Mouse (Mus musculus) liver, embryonic 11.5 days (tissue): ENCODE results near the gene Dctn1. TPM values are rescaled to one million over a fixed set of nuclear protein-coding genes. Genes with fewer than 3 reads are reported as not detected.

Source experiments
- ATAC-seq: fragments of 200-750 bp; cut with Nextera tagmentation; replicated peaks from 2 replicates; pipeline ENCODE4 v1.8.0; 2017; ENCODE audit warnings: moderate number of reproducible peaks, mild to moderate bottlenecking, moderate TSS enrichment, moderate library complexity; ENCODE audit not compliant: low FRiP score
- DNase-seq: peaks from one replicate; pipeline ENCODE4 v3.0.0-alpha.2; 2017; ENCODE audit warnings: low spot score
- H3K27ac ChIP-seq: fragments of 300-500 bp; sonication (generic); 2 replicates; pipeline ENCODE4 v1.5.1; 2014; ENCODE audit warnings: mild to moderate bottlenecking, low read depth, low read length, control low read depth
- H3K27me3 ChIP-seq: fragments of 300-500 bp; sonication (generic); replicated peaks from 2 replicates; pipeline ENCODE4 v1.6.1; 2014; ENCODE audit warnings: low read length, mixed read lengths; ENCODE audit not compliant: control insufficient read depth, insufficient read depth
- H3K36me3 ChIP-seq: fragments of 300-500 bp; sonication (generic); 2 replicates; pipeline ENCODE4 v1.6.1; 2014; ENCODE audit warnings: mild to moderate bottlenecking, low read length, moderate library complexity, mixed read lengths; ENCODE audit not compliant: control insufficient read depth, insufficient read depth
- H3K4me1 ChIP-seq: fragments of 300-500 bp; sonication (generic); replicated peaks from 2 replicates; pipeline ENCODE4 v1.6.1; 2014; ENCODE audit warnings: low read length, mixed read lengths; ENCODE audit not compliant: control insufficient read depth, insufficient read depth
- H3K4me2 ChIP-seq: fragments of 300-500 bp; sonication (generic); 2 replicates; pipeline ENCODE4 v1.6.1; 2014; ENCODE audit warnings: mild to moderate bottlenecking, control low read depth, moderate library complexity
- H3K4me3 ChIP-seq: fragments of 300-500 bp; sonication (generic); 2 replicates; pipeline ENCODE4 v1.5.1; 2014; ENCODE audit warnings: low read depth, low read length, control low read depth
- H3K9ac ChIP-seq: fragments of 300-500 bp; sonication (generic); 2 replicates; pipeline ENCODE4 v1.6.1; 2014; ENCODE audit warnings: low read depth, low read length, control low read depth
- H3K9me3 ChIP-seq: fragments of 300-500 bp; sonication (generic); 2 replicates; pipeline ENCODE4 v1.6.1; 2016; ENCODE audit warnings: low read length, inconsistent platforms, mixed read lengths; ENCODE audit not compliant: control insufficient read depth
- WGBS: fragments of 180-500 bp; shearing (Covaris S2); extraction: QIAGEN DNeasy Blood & Tissue Kit; methylation state at CpG from one replicate; pipeline ENCODE4 v1.1.7; 2014; 5-methylcytosine and 5-hydroxymethylcytosine counted together
- polyA plus RNA-seq: library from polyadenylated mRNA; unstranded; fragments of >200 nt; fragmentation: Nextera tagmentation; extraction: Ambion mirVana; gene quantifications from 2 replicates; pipeline ENCODE4 v1.2.1, GENCODE M21; 2014

Dctn1 gene
- polyA plus RNA-seq, 1 experiment from 2014 or later: 56.3 TPM

DNA sequence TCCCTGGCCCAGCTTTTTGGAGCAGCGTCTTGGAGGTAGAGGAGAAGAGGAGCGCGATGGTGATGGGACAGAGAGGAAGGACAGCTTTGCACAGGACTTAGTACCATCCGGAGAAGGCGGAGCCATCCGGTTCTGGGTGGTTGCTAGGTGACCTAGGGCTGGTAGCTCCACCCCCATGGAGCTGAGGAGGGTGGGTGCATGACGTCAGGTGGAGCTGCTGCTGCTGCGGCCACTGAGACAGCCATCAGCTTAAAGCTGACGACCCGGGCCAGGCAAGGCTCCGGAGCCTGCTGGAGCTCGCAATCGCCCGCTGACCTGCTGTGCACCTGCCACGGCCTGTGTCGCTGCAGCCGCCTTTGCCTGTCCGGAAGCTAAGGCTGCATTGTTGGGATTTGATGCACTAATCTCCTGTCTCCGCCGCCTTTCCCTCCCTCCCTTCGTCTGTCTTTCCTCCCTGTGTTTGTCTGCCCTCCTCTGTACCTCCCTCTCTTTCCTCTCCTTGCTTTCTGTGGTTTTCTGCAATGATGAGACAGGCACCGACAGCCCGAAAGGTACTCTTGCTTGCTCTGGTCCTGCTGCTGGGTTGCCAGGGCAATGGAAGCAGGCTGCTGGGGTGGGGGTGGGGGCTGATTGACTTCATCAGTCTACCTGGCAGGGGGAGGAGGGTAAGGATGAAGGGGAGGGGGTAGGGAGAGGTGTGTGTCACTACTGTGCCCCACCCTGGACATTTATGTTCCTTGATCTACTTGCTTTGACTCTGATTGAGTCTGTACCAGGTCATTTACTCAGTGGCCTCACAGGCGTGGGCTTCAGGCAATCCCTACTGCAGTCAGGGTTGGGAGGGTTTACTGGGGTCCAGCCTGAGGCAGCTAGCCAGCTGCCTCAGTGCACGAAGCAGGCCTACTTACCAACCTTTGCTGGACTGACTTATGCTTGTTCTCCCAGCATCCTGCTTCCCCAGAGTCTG lies 20.5 kb downstream of the Dctn1 start:
- Histone ChIP-seq H3K36me3 (peaks cover 24% of the 10 kb centered on the region), H3K4me2 (peak overlapping the region; percentile 46), H3K4me3 (no peak overlapping the region)

DNA sequence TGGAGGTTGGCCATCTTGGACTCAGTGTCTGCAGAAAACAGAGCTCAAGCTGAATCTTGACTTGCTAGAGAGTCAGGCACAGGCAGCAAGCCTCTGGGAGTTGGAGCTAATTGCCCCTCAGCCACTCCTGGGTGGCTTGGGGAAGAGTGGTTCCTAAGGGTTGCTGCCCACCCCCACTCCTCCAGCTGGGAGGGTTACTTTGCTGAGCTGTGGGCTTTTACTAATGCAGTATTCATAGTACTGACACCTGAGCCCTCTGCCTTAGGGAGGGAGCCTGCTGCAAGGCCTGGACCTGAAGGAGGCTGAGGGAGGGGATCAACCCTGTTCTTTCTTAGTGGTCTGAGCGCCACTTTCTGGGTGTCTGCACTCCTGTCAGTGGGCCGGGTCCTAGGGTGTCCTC lies 21.2 kb downstream of the Dctn1 start:
- no peaks in the 10 kb centered on the region for H3K9me3 ChIP-seq
- DNase-seq (no peak), ATAC-seq (no peak)
- H3K4me3 ChIP-seq: no peak overlapping the region
- H3K4me1 ChIP-seq: peaks cover 14% of the 10 kb centered on the region
- no peak overlapping the region for H3K27ac ChIP-seq
- no peak overlapping the region for H3K9ac ChIP-seq
- H3K4me2 ChIP-seq: no peak overlapping the region
- H3K36me3 ChIP-seq: peaks cover 31% of the 10 kb centered on the region
- no peaks in the 10 kb centered on the region for H3K27me3 ChIP-seq
- 78% methylated on average over 2 of the region's 2 CpGs for WGBS

More for the DNA sequence above, 20.5 kb downstream of the Dctn1 start:
- DNase-seq (peak; percentile 61), ATAC-seq (peak; percentile 70)
- no peak overlapping the region for H3K27ac ChIP-seq
- no peak overlapping the region for H3K9ac ChIP-seq
- H3K4me1 ChIP-seq: peaks cover 14% of the 10 kb centered on the region
- no peaks in the 10 kb centered on the region for H3K27me3 ChIP-seq
- H3K9me3 ChIP-seq: no peaks in the 10 kb centered on the region
- 20% methylated on average over 25 of the region's 25 CpGs for WGBS

DNA sequence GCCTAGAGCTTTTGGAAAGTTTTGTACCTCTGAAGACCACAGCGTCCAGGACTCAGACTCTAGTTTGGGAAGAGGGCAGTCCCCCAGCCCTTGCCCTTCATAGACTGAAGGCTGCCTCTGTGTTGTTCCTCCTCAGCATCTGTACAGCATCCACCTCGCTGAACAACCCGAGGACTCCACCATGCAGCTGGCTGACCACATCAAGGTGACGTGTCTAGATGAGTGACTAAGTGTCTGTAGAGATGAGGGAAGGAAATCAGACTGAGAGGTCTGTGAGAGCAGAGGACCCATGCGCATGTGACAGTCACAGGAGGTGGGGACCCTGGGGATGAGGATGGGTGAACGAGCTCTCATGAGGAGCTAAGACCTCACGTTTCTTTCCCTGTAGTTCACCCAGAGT lies 27.9 kb downstream of the Dctn1 start:
- Histone ChIP-seq H3K9ac (no peak overlapping the region), H3K36me3 (peaks cover 74% of the 10 kb centered on the region), H3K4me2 (no peak overlapping the region), H3K4me1 (peaks cover 1% of the 10 kb centered on the region; the same call in 1 of the 2 replicates), H3K9me3 (no peaks in the 10 kb centered on the region), H3K27me3 (no peaks in the 10 kb centered on the region), H3K4me3 (no peak overlapping the region), H3K27ac (no peak overlapping the region)
- DNase-seq: no peak
- ATAC-seq: no peak
- WGBS: 86% methylated on average over 7 of the region's 7 CpGs

DNA sequence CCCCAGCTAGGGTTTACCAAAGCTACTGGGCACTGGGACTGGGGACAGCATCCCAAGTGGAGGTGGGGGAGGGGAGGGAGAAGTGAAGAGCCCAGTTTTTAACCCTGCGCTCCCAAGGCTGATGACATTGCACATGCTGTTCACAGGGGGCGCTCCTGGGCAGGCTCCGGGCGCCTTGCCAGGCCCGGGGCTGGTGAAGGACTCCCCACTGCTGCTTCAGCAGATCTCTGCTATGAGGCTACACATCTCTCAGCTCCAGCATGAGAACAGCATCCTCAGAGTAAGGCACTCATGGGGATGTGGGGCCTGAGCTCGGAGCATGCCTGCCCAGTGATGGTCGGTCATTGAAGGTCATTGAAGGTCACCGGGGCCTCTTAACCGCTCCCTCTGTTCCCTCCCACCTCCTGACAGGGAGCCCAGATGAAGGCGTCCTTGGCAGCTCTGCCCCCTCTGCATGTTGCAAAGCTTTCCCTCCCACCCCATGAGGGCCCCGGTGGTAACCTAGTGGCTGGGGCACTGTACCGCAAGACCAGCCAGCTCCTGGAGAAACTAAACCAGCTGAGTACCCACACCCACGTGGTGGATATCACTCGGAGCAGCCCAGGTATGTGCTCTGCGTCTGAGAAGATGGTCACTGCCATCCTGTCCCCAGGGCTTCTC lies 31.8 kb downstream of the Dctn1 start:
- Histone ChIP-seq H3K4me2 (no peak overlapping the region), H3K27ac (no peak overlapping the region), H3K27me3 (no peaks in the 10 kb centered on the region), H3K4me1 (no peaks in the 10 kb centered on the region), H3K9me3 (no peaks in the 10 kb centered on the region), H3K9ac (no peak overlapping the region), H3K36me3 (peaks cover 45% of the 10 kb centered on the region), H3K4me3 (no peak overlapping the region)
- no peak for DNase-seq
- ATAC-seq: no peak
- WGBS: 65% methylated on average over 15 of the region's 15 CpGs

DNA sequence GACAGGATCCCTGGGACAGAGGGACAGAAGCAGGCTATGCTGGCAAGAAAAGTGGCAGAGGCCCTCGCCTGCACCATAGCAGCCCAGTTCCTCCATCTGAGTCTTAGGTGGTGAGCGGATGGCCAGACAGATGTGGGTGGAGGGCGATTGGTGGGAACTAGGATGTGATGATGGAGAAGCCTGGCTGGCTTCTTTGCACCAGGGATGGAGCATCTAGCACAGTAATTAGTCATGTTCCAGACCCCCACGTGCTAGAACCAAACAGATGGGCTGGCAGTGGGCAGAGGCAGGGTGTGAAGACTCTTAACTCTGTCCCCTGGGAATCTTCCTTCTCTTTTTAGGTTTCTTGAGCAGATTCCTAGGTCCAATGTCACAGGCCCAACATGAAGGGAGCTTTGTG lies 37.6 kb downstream of the Dctn1 start:
- Histone ChIP-seq H3K36me3 (peaks cover 3% of the 10 kb centered on the region; the same call in 1 of the 2 replicates), H3K4me1 (no peaks in the 10 kb centered on the region), H3K9ac (no peak overlapping the region), H3K4me3 (no peak overlapping the region), H3K9me3 (no peaks in the 10 kb centered on the region), H3K27me3 (no peaks in the 10 kb centered on the region), H3K4me2 (no peak overlapping the region), H3K27ac (no peak overlapping the region)
- ATAC-seq (no peak), DNase-seq (no peak)
- WGBS: 80% methylated on average over 4 of the region's 4 CpGs

DNA sequence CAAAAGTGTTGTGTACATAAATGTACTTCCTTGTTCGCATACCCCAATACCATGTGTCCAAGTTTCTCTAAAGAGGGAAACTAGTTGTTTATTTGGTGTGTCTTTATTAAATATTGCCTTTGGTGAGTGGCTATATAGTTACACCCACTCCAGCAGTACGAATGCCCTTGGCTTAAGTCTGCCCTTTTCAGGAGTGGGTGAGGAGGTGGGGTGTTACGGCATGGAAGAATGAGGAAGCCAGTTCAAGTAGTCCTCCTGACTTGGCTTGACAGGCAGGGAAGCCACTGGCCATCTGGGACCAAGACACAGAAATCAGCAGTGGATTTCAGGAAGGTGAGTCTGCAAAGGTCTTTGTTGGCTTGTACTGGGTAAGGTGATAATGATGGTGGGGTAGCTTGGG lies 40.1 kb downstream of the Dctn1 start:
- H3K27ac ChIP-seq: no peak overlapping the region
- ATAC-seq: no peak
- WGBS: 89% methylated on average over 3 of the region's 3 CpGs
- DNase-seq: no peak
- H3K4me2 ChIP-seq: no peak overlapping the region
- H3K27me3 ChIP-seq: no peaks in the 10 kb centered on the region
- no peaks in the 10 kb centered on the region for H3K36me3 ChIP-seq
- H3K9ac ChIP-seq: no peak overlapping the region
- H3K9me3 ChIP-seq: no peaks in the 10 kb centered on the region
- H3K4me1 ChIP-seq: no peaks in the 10 kb centered on the region
- no peak overlapping the region for H3K4me3 ChIP-seq

DNA sequence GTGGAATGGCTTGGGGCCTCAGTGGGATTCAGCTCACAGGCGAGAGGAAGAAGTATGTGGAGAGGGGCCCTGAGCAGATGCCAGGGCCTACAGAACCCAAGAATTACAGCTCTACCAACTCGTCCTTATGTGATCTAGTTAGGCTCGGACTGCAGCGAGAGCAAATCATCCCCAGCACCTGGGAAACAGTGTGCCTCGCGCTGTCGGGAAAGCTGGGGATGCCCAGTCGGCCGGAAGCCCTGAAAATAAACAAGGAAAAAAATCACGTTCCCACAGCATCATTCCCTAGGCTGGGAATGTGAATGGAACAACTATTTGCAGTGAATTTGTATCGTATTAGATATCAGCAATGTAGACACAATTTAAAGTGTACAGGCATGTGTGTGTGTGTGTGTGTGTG lies 40.6 kb downstream of the Dctn1 start:
- no peak for DNase-seq
- Histone ChIP-seq H3K9me3 (no peaks in the 10 kb centered on the region), H3K27ac (no peak overlapping the region), H3K9ac (no peak overlapping the region), H3K36me3 (no peaks in the 10 kb centered on the region), H3K4me2 (no peak overlapping the region), H3K4me1 (no peaks in the 10 kb centered on the region), H3K4me3 (no peak overlapping the region), H3K27me3 (no peaks in the 10 kb centered on the region)
- ATAC-seq: no peak
- 76% methylated on average over 11 of the region's 11 CpGs for WGBS

DNA sequence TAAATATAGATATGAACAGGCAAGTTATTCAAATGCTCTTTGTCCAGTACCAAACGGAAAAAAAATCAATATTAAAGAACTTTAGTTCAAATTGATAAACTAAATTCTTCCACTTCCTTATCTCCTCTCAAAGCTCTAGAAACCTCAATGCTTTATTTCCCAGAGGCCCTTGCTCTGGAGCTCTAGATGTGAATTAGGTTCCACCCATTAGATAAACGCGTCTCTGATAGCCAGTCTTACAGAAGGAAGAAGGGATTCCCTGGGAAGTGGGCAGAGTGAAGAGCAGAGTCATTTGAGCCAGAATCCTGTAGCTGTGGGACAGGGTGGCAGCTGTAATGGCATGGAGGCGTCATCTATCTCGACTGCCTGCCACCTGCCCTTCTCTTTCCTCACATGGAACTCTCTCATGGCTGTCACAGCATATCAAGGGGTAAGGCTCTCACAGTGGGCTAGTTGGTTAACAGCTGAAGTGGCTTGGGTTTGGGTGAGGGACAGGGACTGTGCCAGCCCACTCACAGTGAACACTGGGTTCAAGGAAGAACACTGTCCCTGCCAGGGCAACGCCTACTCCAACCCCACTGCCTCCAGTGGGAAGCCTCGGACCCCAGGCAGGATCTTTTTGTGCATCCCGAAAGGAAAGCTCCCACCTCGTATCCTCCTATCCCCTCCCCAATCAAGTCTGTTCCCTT lies 41.8 kb downstream of the Dctn1 start:
- Histone ChIP-seq H3K9me3 (no peaks in the 10 kb centered on the region), H3K27ac (no peak overlapping the region), H3K4me2 (no peak overlapping the region), H3K4me3 (no peak overlapping the region), H3K9ac (no peak overlapping the region), H3K36me3 (no peaks in the 10 kb centered on the region), H3K4me1 (no peaks in the 10 kb centered on the region), H3K27me3 (no peaks in the 10 kb centered on the region)
- DNase-seq: no peak
- no peak for ATAC-seq
- 58% methylated on average over 9 of the region's 9 CpGs for WGBS
